Comparison of ENCODE assay signal across 1 mouse cellular context in the genomic region with DNA sequence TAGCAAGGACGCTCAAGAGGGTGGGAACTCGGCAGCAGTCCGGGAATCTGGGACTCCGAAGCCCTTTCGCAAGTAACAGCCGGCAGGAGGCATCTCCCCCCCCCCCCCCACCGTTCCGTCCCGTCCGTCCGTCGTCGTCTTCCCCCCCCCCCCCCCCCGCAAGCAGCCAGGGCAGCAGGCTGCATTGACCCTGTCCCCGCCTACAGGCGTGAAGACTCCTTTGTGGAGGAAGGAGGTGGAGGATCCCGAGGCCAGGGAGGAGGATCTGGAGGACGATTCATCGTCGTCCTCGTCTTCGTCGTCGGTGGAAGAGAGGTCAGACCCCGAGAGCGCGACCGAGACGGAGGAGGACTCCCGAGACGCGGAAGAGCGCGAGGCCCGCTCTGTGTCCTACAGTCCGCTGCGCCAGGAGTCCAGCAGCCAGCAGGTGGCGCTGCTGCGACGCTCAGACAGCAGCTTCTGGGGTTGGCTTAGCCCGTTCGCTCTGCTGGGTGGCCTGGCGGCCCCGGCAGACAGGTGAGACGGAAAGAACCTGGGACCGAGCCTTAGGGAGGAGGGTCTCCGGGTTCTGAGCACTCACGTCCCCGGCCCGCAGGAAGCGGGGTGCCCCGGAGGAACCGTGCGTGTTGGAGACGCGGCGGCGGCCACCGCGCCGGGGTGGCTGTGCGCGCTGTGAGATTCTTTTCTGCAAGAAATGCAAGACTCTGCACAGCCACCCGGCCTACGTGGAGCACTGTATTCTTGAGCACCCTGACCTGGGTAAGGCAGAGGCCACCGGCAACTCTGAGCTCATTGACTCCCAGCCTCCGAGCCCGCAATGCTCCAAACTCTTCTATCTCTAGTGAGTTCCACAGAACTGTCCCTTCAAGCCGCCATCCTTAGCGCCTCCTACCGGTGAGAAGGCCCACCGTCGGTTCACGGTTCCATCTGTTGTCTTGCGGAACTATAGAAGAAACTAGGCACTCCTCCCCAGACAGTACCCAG.
TF ChIP-seq lines count a peak whose summit lies in the region.

No protein-coding gene starts in this region.

TF ChIP-seq in ES-E14, 5 proteins besides CTCF, POLR2A, EP300 and RAD21:
- TF ChIP-seq MAFK (IDR thresholded peaks at IDR 0.05; ENCODE audit: insufficient read depth, low read depth, low read length) (no peak), ZNF384 (IDR thresholded peaks at IDR 0.05; ENCODE audit: low read depth, low read length) (no peak), CHD2 (IDR thresholded peaks at IDR 0.05; ENCODE audit: low read depth, low read length) (no peak), ZC3H11A (IDR thresholded peaks at IDR 0.05; ENCODE audit: borderline replicate concordance, low read depth, low read length) (peak; percentile 16; the same call in 1 of the 2 replicates), HCFC1 (IDR thresholded peaks at IDR 0.05; ENCODE audit: borderline replicate concordance, insufficient read depth, low read length) (no peak)
TF ChIP-seq in ES-E14: peak in this region for 1.
